ENCODE assay signal across 24 mouse cellular contexts in the genomic region with DNA sequence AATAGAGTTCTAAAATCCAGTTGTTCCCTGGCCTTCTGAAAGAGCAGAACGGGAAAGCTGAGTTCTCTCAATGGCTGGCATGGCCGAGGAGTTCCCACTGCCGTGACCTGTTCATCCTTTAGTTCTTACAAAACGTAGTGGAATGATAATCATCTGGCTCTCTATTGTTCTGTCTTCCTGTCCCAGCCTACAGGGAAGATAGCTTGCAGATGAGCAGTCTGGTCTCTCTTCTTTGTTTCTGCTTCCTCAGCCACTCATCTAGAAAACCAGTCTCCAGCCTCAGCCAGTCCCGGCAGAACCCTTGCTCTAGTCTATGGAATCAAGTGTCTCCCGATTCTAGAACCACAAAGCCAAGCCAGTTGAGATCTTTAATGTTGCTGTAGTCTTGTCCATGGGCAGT.
"Had no signal": no experiment of that assay in that cellular context is flagged by ENCODE, and none has a peak within 500 bp of the region (broad histone marks: within the 10 kb centered on the region; RNA-seq: fewer than 3 reads in every experiment).

No protein-coding gene starts in this region.

- H3K27ac ChIP-seq: heart, embryonic 13.5 days; heart, embryonic 15.5 days; hindbrain, embryonic 10.5 days; hindbrain, embryonic 12.5 days; hindbrain, embryonic 14.5 days; intestine, embryonic 15.5 days; layer of hippocampus, adult 2 months; limb, embryonic 13.5 days; limb, embryonic 15.5 days; liver, embryonic 12.5 days; liver, embryonic 14.5 days had no signal

- H3K4me3 ChIP-seq: heart, embryonic 13.5 days; heart, embryonic 15.5 days; hindbrain, embryonic 10.5 days; hindbrain, embryonic 12.5 days; intestine, embryonic 15.5 days; layer of hippocampus, adult 2 months; limb, embryonic 13.5 days; limb, embryonic 15.5 days; liver, embryonic 12.5 days had no signal

- ATAC-seq: hindbrain, embryonic 16.5 days; inflammation-experienced regulatory T-cells, adult 6 months; intestine, embryonic 15.5 days; intestine, postnatal 0 days; liver, embryonic 12.5 days had no signal

- H3K4me1 ChIP-seq: hindbrain, embryonic 12.5 days; limb, embryonic 13.5 days; limb, embryonic 15.5 days had no signal

- DNase-seq: gastrocnemius, postnatal 14 days; gastrocnemius, postnatal 36 days; heart, adult 18-20 months; heart, postnatal 4 days; kidney, adult 18-20 months; kidney, adult 8-10 months; kidney, postnatal 10 days; kidney, postnatal 25 days; left cerebral cortex, postnatal 4 days had no signal

- H3K9ac ChIP-seq: heart, embryonic 13.5 days; heart, embryonic 15.5 days; hindbrain, embryonic 12.5 days; hindbrain, embryonic 14.5 days; intestine, embryonic 15.5 days; limb, embryonic 13.5 days; limb, embryonic 15.5 days; liver, embryonic 12.5 days; liver, embryonic 14.5 days had no signal

- H3K9me3 ChIP-seq: heart, embryonic 13.5 days; heart, embryonic 15.5 days; hindbrain, embryonic 10.5 days; hindbrain, embryonic 12.5 days; intestine, embryonic 15.5 days; limb, embryonic 13.5 days; limb, embryonic 15.5 days; liver, embryonic 12.5 days had no signal

- H3K4me2 ChIP-seq: heart, embryonic 11.5 days; heart, embryonic 13.5 days; heart, embryonic 15.5 days; hindbrain, embryonic 12.5 days; hindbrain, embryonic 14.5 days; intestine, embryonic 15.5 days; limb, embryonic 13.5 days; limb, embryonic 15.5 days; liver, embryonic 12.5 days had no signal

- H3K36me3 ChIP-seq: heart, embryonic 13.5 days; heart, embryonic 15.5 days; hindbrain, embryonic 10.5 days; hindbrain, embryonic 12.5 days; intestine, embryonic 15.5 days; limb, embryonic 13.5 days; limb, embryonic 15.5 days; liver, embryonic 12.5 days had no signal

- H3K27me3 ChIP-seq: heart, embryonic 13.5 days; heart, embryonic 15.5 days; hindbrain, embryonic 12.5 days; intestine, embryonic 15.5 days; limb, embryonic 13.5 days; limb, embryonic 15.5 days had no signal
